Mouse (Mus musculus): ENCODE measurements around the gene Itm2c. TPM values are rescaled to one million over a fixed set of nuclear protein-coding genes. Genes with fewer than 3 reads are reported as not detected.

The Itm2c gene
- polyA plus RNA-seq (2014; fragmentation: Nextera tagmentation; extraction: Ambion mirVana): 78.1 and 78.7 TPM in 2 replicates

DNA sequence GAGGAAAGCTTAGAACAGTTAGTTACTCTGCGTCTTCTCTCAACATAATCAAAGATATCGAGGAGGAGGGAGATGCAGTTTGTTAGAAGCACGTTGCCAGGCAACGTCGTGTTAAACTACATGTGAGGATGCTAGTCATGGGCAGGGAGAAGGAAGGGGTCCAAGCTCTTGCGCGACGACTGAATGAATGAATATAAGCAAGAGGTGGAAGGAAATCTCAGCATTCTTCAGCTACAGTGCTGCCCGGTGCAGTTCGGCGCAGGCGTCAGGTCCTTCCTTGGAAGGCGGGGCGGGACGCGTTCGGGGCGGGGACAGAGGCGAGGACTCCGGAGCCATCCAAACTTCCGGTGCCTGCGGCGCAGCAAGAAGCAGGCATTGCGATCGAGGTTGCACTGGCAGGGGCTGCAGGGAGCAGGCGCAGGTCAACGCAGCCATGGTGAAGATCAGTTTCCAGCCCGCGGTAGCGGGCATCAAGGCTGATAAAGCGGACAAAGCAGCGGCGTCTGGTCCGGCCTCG is at the start of gene Itm2c:
TSS of gene Itm2c (plus strand) at position 51 of the 517 bp plus-strand sequence.
- Histone ChIP-seq H3K9me3 (ENCODE audit: control insufficient read depth, low read length) (no peaks in the 10 kb centered on the region), H3K4me2 (peak within 1 kb of the TSS; percentile 82), H3K27ac (ENCODE audit: low read depth, low read length) (peak within 1 kb of the TSS; percentile 71), H3K4me1 (ENCODE audit: control insufficient read depth, insufficient read depth, low read length) (peaks cover 38% of the 10 kb centered on the region), H3K4me3 (ENCODE audit: low read depth, low read length) (peak within 1 kb of the TSS; percentile 86), H3K9ac (ENCODE audit: low read length) (peak within 1 kb of the TSS; percentile 86), H3K36me3 (ENCODE audit: control insufficient read depth, insufficient read depth, low read length) (no peaks in the 10 kb centered on the region), H3K27me3 (ENCODE audit: control insufficient read depth, insufficient read depth, low read length) (no peaks in the 10 kb centered on the region)
- DNase-seq (ENCODE audit: low spot score, missing footprints) (peak; percentile 98), ATAC-seq (ENCODE audit: low FRiP score) (peak; percentile 85)
- 1% methylated on average over 35 of the region's 35 CpGs for WGBS

DNA sequence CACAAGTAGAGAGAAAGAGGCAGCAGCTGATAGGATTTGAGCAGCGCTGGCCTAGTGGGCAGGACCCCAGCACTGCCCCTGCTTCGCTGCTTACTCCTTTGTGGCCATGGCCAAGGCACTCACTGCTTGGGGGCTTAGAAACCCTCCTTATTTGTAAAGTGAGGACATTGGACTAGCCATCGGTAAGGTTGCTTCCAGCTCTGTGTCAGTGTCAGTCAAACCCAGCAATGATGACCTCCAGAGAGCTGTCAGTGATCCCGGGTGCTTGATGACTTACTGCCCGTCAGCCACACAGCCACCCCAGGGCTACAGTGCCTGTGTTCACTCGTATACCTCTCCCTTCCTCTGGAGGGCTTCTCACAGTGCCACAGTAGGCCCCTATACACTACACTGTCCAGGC is 49.1 kb upstream of the Itm2c start:
- ATAC-seq (ENCODE audit: low FRiP score): no peak
- 88% methylated on average over 6 of the region's 6 CpGs for WGBS
- H3K4me2 ChIP-seq: no peak overlapping the region

DNA sequence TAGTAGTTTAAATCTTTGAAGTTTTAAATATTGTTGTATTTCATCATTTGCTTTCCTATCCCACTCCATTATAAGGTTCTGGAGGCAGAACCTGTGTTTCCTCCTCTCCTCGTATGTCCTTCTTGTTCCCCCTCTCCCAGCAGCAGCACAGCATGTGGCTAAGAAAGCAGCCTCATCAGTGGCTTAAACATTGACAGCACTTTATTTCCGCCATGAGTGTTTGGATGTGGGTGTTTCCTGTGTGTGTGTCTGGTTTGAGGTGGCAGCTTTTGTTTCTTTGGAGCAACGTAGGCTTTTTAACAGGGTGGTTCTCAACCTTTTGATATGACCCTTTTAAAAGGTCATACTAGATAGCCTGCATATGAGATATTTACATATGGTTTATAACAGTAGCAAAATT is 48.6 kb upstream of the Itm2c start:
- H3K9me3 ChIP-seq (ENCODE audit: control insufficient read depth, low read length): no peaks in the 10 kb centered on the region
- H3K9ac ChIP-seq (ENCODE audit: low read length): no peak overlapping the region
- H3K27ac ChIP-seq (ENCODE audit: low read depth, low read length): no peak overlapping the region
- H3K4me2 ChIP-seq: no peak overlapping the region
- H3K27me3 ChIP-seq (ENCODE audit: control insufficient read depth, insufficient read depth, low read length): no peaks in the 10 kb centered on the region
- no peak overlapping the region for H3K4me3 ChIP-seq (ENCODE audit: low read depth, low read length)
- peaks cover 7% of the 10 kb centered on the region for H3K36me3 ChIP-seq (ENCODE audit: control insufficient read depth, insufficient read depth, low read length)
- no peak for DNase-seq (ENCODE audit: low spot score, missing footprints)
- WGBS: 81% methylated on average over 3 of the region's 3 CpGs
- no peak for ATAC-seq (ENCODE audit: low FRiP score)
- no peaks in the 10 kb centered on the region for H3K4me1 ChIP-seq (ENCODE audit: control insufficient read depth, insufficient read depth, low read length)

More for the DNA sequence above, 49.1 kb upstream of the Itm2c start:
- H3K4me1 ChIP-seq (ENCODE audit: control insufficient read depth, insufficient read depth, low read length): no peaks in the 10 kb centered on the region
- no peak overlapping the region for H3K9ac ChIP-seq (ENCODE audit: low read length)
- H3K27me3 ChIP-seq (ENCODE audit: control insufficient read depth, insufficient read depth, low read length): no peaks in the 10 kb centered on the region
- H3K36me3 ChIP-seq (ENCODE audit: control insufficient read depth, insufficient read depth, low read length): peaks cover 7% of the 10 kb centered on the region
- no peak overlapping the region for H3K27ac ChIP-seq (ENCODE audit: low read depth, low read length)
- no peak for DNase-seq (ENCODE audit: low spot score, missing footprints)
- no peaks in the 10 kb centered on the region for H3K9me3 ChIP-seq (ENCODE audit: control insufficient read depth, low read length)
- no peak overlapping the region for H3K4me3 ChIP-seq (ENCODE audit: low read depth, low read length)

DNA sequence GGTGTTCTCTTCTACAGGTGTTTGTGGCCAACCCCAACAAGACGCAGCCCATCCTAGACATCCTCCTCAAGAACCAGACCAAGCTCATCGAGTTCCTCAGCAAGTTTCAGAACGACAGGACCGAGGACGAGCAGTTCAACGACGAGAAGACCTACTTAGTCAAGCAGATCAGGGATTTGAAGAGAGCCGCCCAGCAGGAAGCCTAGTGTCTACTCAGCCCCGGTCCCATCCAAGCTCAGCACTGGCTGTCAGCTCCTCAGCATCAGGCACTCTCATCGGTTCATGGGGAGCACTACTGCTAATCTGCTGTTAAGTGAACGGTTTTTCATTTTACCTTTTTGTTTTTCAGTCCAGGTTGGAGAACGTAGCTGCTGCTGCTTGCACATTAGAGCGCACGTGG is 45.1 kb upstream of the Itm2c start:
- no peak for ATAC-seq (ENCODE audit: low FRiP score)

DNA sequence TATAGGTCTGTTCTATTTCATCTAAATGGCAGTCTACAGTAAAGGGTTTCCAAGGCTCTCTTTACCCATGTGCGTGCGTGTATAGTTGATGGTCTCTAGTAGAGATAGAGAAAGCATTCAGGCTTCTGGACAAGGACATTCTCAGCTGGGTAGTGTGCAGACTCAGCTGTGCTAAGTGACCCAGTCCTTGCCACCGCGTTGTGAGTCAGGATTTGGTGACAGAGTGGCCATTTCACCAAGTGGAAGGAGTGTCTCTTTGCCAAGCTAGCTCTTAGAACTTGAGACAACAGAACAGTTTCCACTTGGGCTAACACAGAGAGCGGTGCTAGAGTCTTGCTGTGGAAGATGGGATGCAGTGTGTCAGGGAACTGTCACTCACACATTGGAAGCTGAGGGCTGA is 43.2 kb upstream of the Itm2c start:
- peaks cover 7% of the 10 kb centered on the region for H3K36me3 ChIP-seq (ENCODE audit: control insufficient read depth, insufficient read depth, low read length)
- no peak overlapping the region for H3K4me3 ChIP-seq (ENCODE audit: low read depth, low read length)
- H3K9ac ChIP-seq (ENCODE audit: low read length): no peak overlapping the region
- H3K27ac ChIP-seq (ENCODE audit: low read depth, low read length): no peak overlapping the region
- 97% methylated on average over 5 of the region's 5 CpGs for WGBS
- H3K9me3 ChIP-seq (ENCODE audit: control insufficient read depth, low read length): no peaks in the 10 kb centered on the region
- ATAC-seq (ENCODE audit: low FRiP score): no peak
- DNase-seq (ENCODE audit: low spot score, missing footprints): no peak
- no peak overlapping the region for H3K4me2 ChIP-seq
- no peaks in the 10 kb centered on the region for H3K4me1 ChIP-seq (ENCODE audit: control insufficient read depth, insufficient read depth, low read length)
- no peaks in the 10 kb centered on the region for H3K27me3 ChIP-seq (ENCODE audit: control insufficient read depth, insufficient read depth, low read length)

More for the DNA sequence above, 45.1 kb upstream of the Itm2c start:
- no peaks in the 10 kb centered on the region for H3K4me1 ChIP-seq (ENCODE audit: control insufficient read depth, insufficient read depth, low read length)
- DNase-seq (ENCODE audit: low spot score, missing footprints): no peak
- peaks cover 7% of the 10 kb centered on the region for H3K36me3 ChIP-seq (ENCODE audit: control insufficient read depth, insufficient read depth, low read length)
- H3K27ac ChIP-seq (ENCODE audit: low read depth, low read length): no peak overlapping the region
- H3K4me2 ChIP-seq: no peak overlapping the region
- 92% methylated on average over 14 of the region's 14 CpGs for WGBS
- H3K9ac ChIP-seq (ENCODE audit: low read length): no peak overlapping the region
- H3K4me3 ChIP-seq (ENCODE audit: low read depth, low read length): no peak overlapping the region
- H3K27me3 ChIP-seq (ENCODE audit: control insufficient read depth, insufficient read depth, low read length): no peaks in the 10 kb centered on the region
- no peaks in the 10 kb centered on the region for H3K9me3 ChIP-seq (ENCODE audit: control insufficient read depth, low read length)

DNA sequence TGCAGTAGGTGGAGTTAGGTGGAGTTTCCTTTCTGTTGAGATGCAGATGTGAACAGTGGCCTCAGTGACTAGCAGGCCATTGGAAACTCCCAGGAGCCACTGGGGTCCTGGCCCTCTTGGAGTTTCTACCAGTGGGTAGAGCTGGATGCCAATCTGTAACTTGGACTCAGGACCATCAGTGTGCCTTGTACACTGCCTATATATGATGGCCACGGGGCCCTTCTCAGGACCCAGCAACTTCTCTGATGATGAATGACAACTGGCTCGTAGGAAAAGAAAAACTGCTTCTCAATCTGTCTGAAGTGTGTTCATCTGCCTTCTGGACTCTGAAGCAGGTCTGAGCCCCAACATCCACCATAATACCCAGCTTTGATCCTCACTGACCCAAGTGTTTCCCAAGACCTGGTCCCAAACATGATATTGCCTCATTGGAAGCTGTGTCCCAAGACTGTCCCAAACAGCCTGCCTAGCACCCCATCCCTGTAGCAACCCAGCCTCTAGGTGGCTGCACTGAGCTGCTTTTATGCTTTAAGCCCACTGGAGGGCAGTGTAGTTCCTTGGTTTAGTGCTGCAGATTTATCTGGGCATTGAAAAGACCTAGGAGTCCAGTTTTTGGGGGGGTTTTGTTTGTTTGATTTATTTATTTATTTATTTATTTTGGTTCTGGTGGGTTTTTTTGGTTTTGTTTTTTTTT is 40.9 kb upstream of the Itm2c start:
- Histone ChIP-seq H3K4me2 (no peak overlapping the region), H3K9me3 (ENCODE audit: control insufficient read depth, low read length) (no peaks in the 10 kb centered on the region), H3K27me3 (ENCODE audit: control insufficient read depth, insufficient read depth, low read length) (no peaks in the 10 kb centered on the region), H3K27ac (ENCODE audit: low read depth, low read length) (no peak overlapping the region), H3K36me3 (ENCODE audit: control insufficient read depth, insufficient read depth, low read length) (peaks cover 7% of the 10 kb centered on the region), H3K4me3 (ENCODE audit: low read depth, low read length) (no peak overlapping the region), H3K9ac (ENCODE audit: low read length) (no peak overlapping the region), H3K4me1 (ENCODE audit: control insufficient read depth, insufficient read depth, low read length) (no peaks in the 10 kb centered on the region)
- peak; percentile 91 for DNase-seq (ENCODE audit: low spot score, missing footprints)
- ATAC-seq (ENCODE audit: low FRiP score): peak; percentile 77
- WGBS: 77% methylated on average over 2 of the region's 2 CpGs

DNA sequence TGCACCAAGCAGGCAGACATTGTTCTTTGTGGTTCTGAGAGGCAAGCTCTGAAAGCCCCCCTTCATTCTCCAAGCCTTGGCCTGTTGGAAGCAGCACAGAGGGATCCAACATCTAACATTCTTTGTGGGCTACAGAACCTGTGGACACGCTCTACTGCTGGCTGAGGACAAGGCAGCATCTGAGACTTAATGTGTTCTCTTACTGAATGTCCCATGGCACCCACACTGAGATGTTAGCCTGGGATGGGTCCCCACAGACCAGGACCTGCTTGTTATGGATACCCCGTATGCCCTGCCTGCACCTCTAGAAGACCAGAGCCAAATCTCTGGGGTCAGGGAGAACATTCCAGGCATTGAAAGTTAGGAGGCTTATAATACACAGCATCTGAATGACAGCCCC is 40.2 kb upstream of the Itm2c start:
- Histone ChIP-seq H3K9me3 (ENCODE audit: control insufficient read depth, low read length) (no peaks in the 10 kb centered on the region), H3K36me3 (ENCODE audit: control insufficient read depth, insufficient read depth, low read length) (peaks cover 4% of the 10 kb centered on the region; the same call in 1 of the 2 replicates), H3K27me3 (ENCODE audit: control insufficient read depth, insufficient read depth, low read length) (no peaks in the 10 kb centered on the region), H3K4me3 (ENCODE audit: low read depth, low read length) (no peak overlapping the region), H3K9ac (ENCODE audit: low read length) (no peak overlapping the region), H3K27ac (ENCODE audit: low read depth, low read length) (no peak overlapping the region), H3K4me1 (ENCODE audit: control insufficient read depth, insufficient read depth, low read length) (no peaks in the 10 kb centered on the region), H3K4me2 (no peak overlapping the region)
- ATAC-seq (ENCODE audit: low FRiP score) (peak; percentile 40; the same call in 1 of the 2 replicates), DNase-seq (ENCODE audit: low spot score, missing footprints) (no peak)
- WGBS: 88% methylated on average over 2 of the region's 2 CpGs

DNA sequence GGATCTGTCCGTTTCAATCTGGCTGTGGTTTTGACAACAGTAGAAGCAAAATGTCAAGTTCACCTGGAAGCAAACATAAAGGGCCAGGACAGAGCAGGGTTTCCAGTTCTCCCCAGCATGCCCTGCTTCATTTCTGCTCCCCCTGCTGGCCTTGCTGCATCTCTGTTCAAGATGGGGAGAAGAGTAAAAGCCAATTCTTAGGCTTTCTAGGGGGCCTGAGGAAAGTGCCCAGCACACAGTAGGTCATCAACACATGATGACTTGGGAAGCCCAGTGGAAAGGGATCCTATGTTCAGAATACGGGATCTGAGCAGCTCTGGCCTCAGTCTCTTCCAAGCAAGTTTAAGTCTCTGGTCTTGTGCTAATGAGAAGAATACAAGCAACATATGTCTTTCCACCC is 39.6 kb upstream of the Itm2c start:
- Histone ChIP-seq H3K27ac (ENCODE audit: low read depth, low read length) (no peak overlapping the region), H3K36me3 (ENCODE audit: control insufficient read depth, insufficient read depth, low read length) (no peaks in the 10 kb centered on the region), H3K4me2 (no peak overlapping the region), H3K9me3 (ENCODE audit: control insufficient read depth, low read length) (no peaks in the 10 kb centered on the region), H3K4me1 (ENCODE audit: control insufficient read depth, insufficient read depth, low read length) (no peaks in the 10 kb centered on the region), H3K27me3 (ENCODE audit: control insufficient read depth, insufficient read depth, low read length) (no peaks in the 10 kb centered on the region), H3K4me3 (ENCODE audit: low read depth, low read length) (no peak overlapping the region), H3K9ac (ENCODE audit: low read length) (no peak overlapping the region)
- no peak for DNase-seq (ENCODE audit: low spot score, missing footprints)
- no peak for ATAC-seq (ENCODE audit: low FRiP score)
- 87% methylated on average over 2 of the region's 2 CpGs for WGBS

DNA sequence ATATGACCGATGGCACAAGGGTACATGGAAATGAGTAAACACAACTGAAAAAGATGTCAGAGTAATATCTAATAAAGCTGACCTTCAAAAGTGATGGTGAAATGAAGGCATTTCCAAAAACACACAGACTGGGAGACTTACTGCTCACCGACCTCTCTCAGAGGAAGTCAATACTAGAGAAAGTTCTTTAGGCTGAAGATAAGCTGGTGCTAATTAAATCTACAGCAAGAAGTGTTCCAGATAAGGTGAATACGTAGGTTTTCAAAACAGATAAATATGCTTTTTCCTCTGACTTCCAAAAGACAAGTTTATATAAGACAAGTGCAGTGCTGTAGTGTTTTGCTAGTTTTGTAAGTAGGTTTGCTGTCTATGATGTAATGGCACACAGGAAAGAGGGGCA is 37.8 kb upstream of the Itm2c start:
- H3K4me1 ChIP-seq (ENCODE audit: control insufficient read depth, insufficient read depth, low read length): no peaks in the 10 kb centered on the region
- 91% methylated on average over 3 of the region's 3 CpGs for WGBS
- H3K27ac ChIP-seq (ENCODE audit: low read depth, low read length): no peak overlapping the region
- no peaks in the 10 kb centered on the region for H3K9me3 ChIP-seq (ENCODE audit: control insufficient read depth, low read length)
- DNase-seq (ENCODE audit: low spot score, missing footprints): no peak
- H3K4me3 ChIP-seq (ENCODE audit: low read depth, low read length): no peak overlapping the region
- no peak overlapping the region for H3K4me2 ChIP-seq
- no peaks in the 10 kb centered on the region for H3K27me3 ChIP-seq (ENCODE audit: control insufficient read depth, insufficient read depth, low read length)
- H3K9ac ChIP-seq (ENCODE audit: low read length): no peak overlapping the region
- H3K36me3 ChIP-seq (ENCODE audit: control insufficient read depth, insufficient read depth, low read length): no peaks in the 10 kb centered on the region
- no peak for ATAC-seq (ENCODE audit: low FRiP score)
